Mouse (Mus musculus) liver, embryonic 14.5 days (tissue): ENCODE measurements at regions not wholly inside any gene's neighbourhood (a gene's known extent, or its start where the extent isn't known, plus 50 kb on each side); places are given as distances from the start of the nearest gene placed in this dataset.

Experiments used
- CTCF ChIP-seq: IDR thresholded peaks from 2 replicates; pipeline ENCODE4 v1.5.1; 2016; ENCODE audit warnings: antibody characterized with exemption, low read depth, control low read depth
- EP300 ChIP-seq: IDR thresholded peaks from 2 replicates; pipeline ENCODE4 v1.6.1; 2016; ENCODE audit warnings: antibody characterized with exemption, low read depth

- no peak for TF ChIP-seq CTCF
- TF ChIP-seq EP300: no peak
Measured at GRCm38 (mm10) chr14:14632471-14632870, 69.6 kb upstream of the Slc4a7 start.
